Mouse (Mus musculus): ENCODE data around the gene Ihh. TPM values are rescaled to one million over a fixed set of nuclear protein-coding genes. Genes with fewer than 3 reads are reported as not detected.
A peak's percentile ranks its signal among the peaks of the same experiment; 100 is the strongest.

Gene Ihh
- total RNA-seq, 1 experiment from 2014 or later: not detected

- peak; percentile 57 to 72; a peak in 3 of 4 replicates for ATAC-seq (replicated peaks in 1 of 2; ENCODE audit: insufficient read depth in 1 of 2, low FRiP score in 2 of 2, low TSS enrichment in 1 of 2, low read depth in 1 of 2, poor library complexity in 2 of 2, severe bottlenecking in 2 of 2)
Observed at GRCm38 (mm10) chr1:74950066-74950465, 1.4 kb downstream of the Ihh start.

- ATAC-seq (replicated peaks in 1 of 2; ENCODE audit: insufficient read depth in 1 of 2, low FRiP score in 2 of 2, low TSS enrichment in 1 of 2, low read depth in 1 of 2, poor library complexity in 2 of 2, severe bottlenecking in 2 of 2): no peak
Observed at GRCm38 (mm10) chr1:74949666-74950050, 1.8 kb downstream of the Ihh start.

GRCm38 (mm10) chr1:74948784-74949665, 2.4 kb downstream of the Ihh start:
- peak; percentile 72 to 84 for ATAC-seq (replicated peaks in 1 of 2; ENCODE audit: insufficient read depth in 1 of 2, low FRiP score in 2 of 2, low TSS enrichment in 1 of 2, low read depth in 1 of 2, poor library complexity in 2 of 2, severe bottlenecking in 2 of 2)

GRCm38 (mm10) chr1:74947986-74948670, 3.3 kb downstream of the Ihh start:
- no peak for ATAC-seq (replicated peaks in 1 of 2; ENCODE audit: insufficient read depth in 1 of 2, low FRiP score in 2 of 2, low TSS enrichment in 1 of 2, low read depth in 1 of 2, poor library complexity in 2 of 2, severe bottlenecking in 2 of 2)

GRCm38 (mm10) chr1:74941651-74942360, 9.7 kb downstream of the Ihh start:
- no peak for ATAC-seq (replicated peaks in 1 of 2; ENCODE audit: insufficient read depth in 1 of 2, low FRiP score in 2 of 2, low TSS enrichment in 1 of 2, low read depth in 1 of 2, poor library complexity in 2 of 2, severe bottlenecking in 2 of 2)

GRCm38 (mm10) chr1:74939762-74940161, 11.7 kb downstream of the Ihh start:
- ATAC-seq (replicated peaks in 1 of 2; ENCODE audit: insufficient read depth in 1 of 2, low FRiP score in 2 of 2, low TSS enrichment in 1 of 2, low read depth in 1 of 2, poor library complexity in 2 of 2, severe bottlenecking in 2 of 2): no peak

- no peak for ATAC-seq (replicated peaks in 1 of 2; ENCODE audit: insufficient read depth in 1 of 2, low FRiP score in 2 of 2, low TSS enrichment in 1 of 2, low read depth in 1 of 2, poor library complexity in 2 of 2, severe bottlenecking in 2 of 2)
Observed at GRCm38 (mm10) chr1:74936221-74936830, 15.1 kb downstream of the Ihh start.

GRCm38 (mm10) chr1:74935402-74935801, 16.1 kb downstream of the Ihh start, which contains the start of gene Cfap65:
Gene Cfap65, minus strand, starts transcription at chr1:74935599.
- peak in 1 of 2 experiments; percentile 42; a peak in 1 of 4 replicates for ATAC-seq (replicated peaks in 1 of 2; ENCODE audit: insufficient read depth in 1 of 2, low FRiP score in 2 of 2, low TSS enrichment in 1 of 2, low read depth in 1 of 2, poor library complexity in 2 of 2, severe bottlenecking in 2 of 2)

- no peak for ATAC-seq (replicated peaks in 1 of 2; ENCODE audit: insufficient read depth in 1 of 2, low FRiP score in 2 of 2, low TSS enrichment in 1 of 2, low read depth in 1 of 2, poor library complexity in 2 of 2, severe bottlenecking in 2 of 2)
Observed at GRCm38 (mm10) chr1:74927621-74928296, 23.7 kb downstream of the Ihh start.

- ATAC-seq (replicated peaks in 1 of 2; ENCODE audit: insufficient read depth in 1 of 2, low FRiP score in 2 of 2, low TSS enrichment in 1 of 2, low read depth in 1 of 2, poor library complexity in 2 of 2, severe bottlenecking in 2 of 2): no peak
Observed at GRCm38 (mm10) chr1:74926721-74927120, 24.8 kb downstream of the Ihh start.

GRCm38 (mm10) chr1:74924464-74924863, 27.0 kb downstream of the Ihh start:
- ATAC-seq (replicated peaks in 1 of 2; ENCODE audit: insufficient read depth in 1 of 2, low FRiP score in 2 of 2, low TSS enrichment in 1 of 2, low read depth in 1 of 2, poor library complexity in 2 of 2, severe bottlenecking in 2 of 2): no peak

GRCm38 (mm10) chr1:74915706-74916105, 35.8 kb downstream of the Ihh start:
- no peak for ATAC-seq (replicated peaks in 1 of 2; ENCODE audit: insufficient read depth in 1 of 2, low FRiP score in 2 of 2, low TSS enrichment in 1 of 2, low read depth in 1 of 2, poor library complexity in 2 of 2, severe bottlenecking in 2 of 2)

- ATAC-seq (replicated peaks in 1 of 2; ENCODE audit: insufficient read depth in 1 of 2, low FRiP score in 2 of 2, low TSS enrichment in 1 of 2, low read depth in 1 of 2, poor library complexity in 2 of 2, severe bottlenecking in 2 of 2): no peak
Observed at GRCm38 (mm10) chr1:74902191-74902590, 49.3 kb downstream of the Ihh start.

GRCm38 (mm10) chr1:74901686-74902085, 49.8 kb downstream of the Ihh start:
- no peak for ATAC-seq (replicated peaks in 1 of 2; ENCODE audit: insufficient read depth in 1 of 2, low FRiP score in 2 of 2, low TSS enrichment in 1 of 2, low read depth in 1 of 2, poor library complexity in 2 of 2, severe bottlenecking in 2 of 2)

- 0 out of 4 replicates have a peak, but pooled peaks of 1 of the 2 experiments have one; percentile 17 for ATAC-seq (replicated peaks in 1 of 2; ENCODE audit: insufficient read depth in 1 of 2, low FRiP score in 2 of 2, low TSS enrichment in 1 of 2, low read depth in 1 of 2, poor library complexity in 2 of 2, severe bottlenecking in 2 of 2)
Observed at GRCm38 (mm10) chr1:74900341-74901285, 50.9 kb downstream of the Ihh start.

All from hematopoietic stem cell, adult 5-6 weeks (primary cell).